Mouse (Mus musculus): ENCODE measurements around the gene Mslnl.
"Not testable (repeated sequence)": the region's sequence is repeated elsewhere in the genome, so short reads cannot be mapped to it uniquely, and the experiment has no call there.

Gene Mslnl

GRCm38 (mm10) chr17:25735745-25736144, at the start of gene Mslnl:
Gene Mslnl, plus strand, starts transcription at chr17:25736042.
- no peak for DNase-seq (ENCODE audit: low spot score in 2 of 2)

- no peak for DNase-seq (ENCODE audit: low spot score in 2 of 2)
Observed at GRCm38 (mm10) chr17:25686323-25686722, 49.5 kb upstream of the Mslnl start.

- DNase-seq (ENCODE audit: low spot score in 2 of 2), result no peak
Observed at GRCm38 (mm10) chr17:25688922-25689321, 46.9 kb upstream of the Mslnl start.

GRCm38 (mm10) chr17:25696263-25696662, 39.6 kb upstream of the Mslnl start:
- no peak for DNase-seq (ENCODE audit: low spot score in 2 of 2)

GRCm38 (mm10) chr17:25698446-25698845, 37.4 kb upstream of the Mslnl start:
- DNase-seq (ENCODE audit: low spot score in 2 of 2), result peak; percentile 91

- no peak for DNase-seq (ENCODE audit: low spot score in 2 of 2)
Observed at GRCm38 (mm10) chr17:25700863-25701496, 34.9 kb upstream of the Mslnl start.

- DNase-seq (ENCODE audit: low spot score in 2 of 2), result no peak
Observed at GRCm38 (mm10) chr17:25709994-25710393, 25.8 kb upstream of the Mslnl start.

GRCm38 (mm10) chr17:25711136-25711535, 24.7 kb upstream of the Mslnl start:
- no peak for DNase-seq (ENCODE audit: low spot score in 2 of 2)

GRCm38 (mm10) chr17:25715627-25716026, 20.2 kb upstream of the Mslnl start:
- DNase-seq (ENCODE audit: low spot score in 2 of 2), result no peak

- no peak for DNase-seq (ENCODE audit: low spot score in 2 of 2)
Observed at GRCm38 (mm10) chr17:25716130-25716529, 19.7 kb upstream of the Mslnl start.

- peak; percentile 36 to 49 for DNase-seq (ENCODE audit: low spot score in 2 of 2)
Observed at GRCm38 (mm10) chr17:25716711-25717637, 18.9 kb upstream of the Mslnl start, which contains the start of gene Gng13. Gene Gng13, plus strand, starts transcription at chr17:25717171.

GRCm38 (mm10) chr17:25717691-25718090, 18.2 kb upstream of the Mslnl start:
- DNase-seq (ENCODE audit: low spot score in 2 of 2), result no peak

GRCm38 (mm10) chr17:25721476-25721875, 14.4 kb upstream of the Mslnl start:
- no peak for DNase-seq (ENCODE audit: low spot score in 2 of 2)

- DNase-seq (ENCODE audit: low spot score in 2 of 2), result no peak
Observed at GRCm38 (mm10) chr17:25723470-25723869, 12.4 kb upstream of the Mslnl start.

- DNase-seq (ENCODE audit: low spot score in 2 of 2), result no peak
Observed at GRCm38 (mm10) chr17:25723919-25724318, 11.9 kb upstream of the Mslnl start.

- no peak for DNase-seq (ENCODE audit: low spot score in 2 of 2)
Observed at GRCm38 (mm10) chr17:25725264-25725663, 10.6 kb upstream of the Mslnl start.

- peak; percentile 99 for DNase-seq (ENCODE audit: low spot score in 2 of 2)
Observed at GRCm38 (mm10) chr17:25727265-25728008, 8.4 kb upstream of the Mslnl start, which contains the start of the genes Chtf18 and Rpusd1. Gene Chtf18, minus strand, starts transcription at chr17:25727419. Gene Rpusd1, plus strand, starts transcription at chr17:25727670.

GRCm38 (mm10) chr17:25728009-25728270, 7.9 kb upstream of the Mslnl start:
- no peak for DNase-seq (ENCODE audit: low spot score in 2 of 2)

GRCm38 (mm10) chr17:25732082-25732481, 3.8 kb upstream of the Mslnl start:
- DNase-seq (ENCODE audit: low spot score in 2 of 2), result peak; percentile 92

GRCm38 (mm10) chr17:25735246-25735645, 596 bp upstream of the Mslnl start:
- DNase-seq (ENCODE audit: low spot score in 2 of 2), result no peak

- DNase-seq (ENCODE audit: low spot score in 2 of 2), result no peak
Observed at GRCm38 (mm10) chr17:25738861-25739260, 3.0 kb downstream of the Mslnl start.

- not testable (repeated sequence) for DNase-seq (ENCODE audit: low spot score in 2 of 2)
Observed at GRCm38 (mm10) chr17:25741471-25741870, 5.6 kb downstream of the Mslnl start.

Measured in right cerebral cortex, adult 2 months (tissue).